Mouse (Mus musculus) kidney, adult 2 months (tissue): ENCODE results near the gene Lamb2.

Experiments
- CTCF ChIP-seq: fragments of 200-500 bp; conservative IDR thresholded peaks from 2 replicates; pipeline ENCODE4 v1.5.1; 2011; ENCODE audit warnings: low read depth, mild to moderate bottlenecking, control low read depth, low read length, moderate library complexity, mixed read lengths; ENCODE audit not compliant: insufficient read depth, insufficient read length
- POLR2A ChIP-seq: fragments of 200-500 bp; IDR thresholded peaks from one replicate; pipeline ENCODE4 v1.6.1; 2011; ENCODE audit warnings: low read depth, low read length, control low read depth

GRCm38 (mm10) chr9:108445125-108445524 lies 34.4 kb upstream of the Lamb2 start:
- TF ChIP-seq CTCF (no peak), POLR2A (no peak)
